Comparison of ENCODE assay signal across 9 mouse cellular contexts in genomic region chr10:94426000-94426920, GRCm38 (mm10).
DNase-seq lines count a peak whose midpoint lies in the region; ATAC-seq lines count a peak whose summit lies in the region.
"Had no signal": no experiment of that assay in that cellular context is flagged by ENCODE, and none has a peak within 500 bp of the region (broad histone marks: within the 10 kb centered on the region; RNA-seq: fewer than 3 reads in every experiment).

No protein-coding gene starts in this region.

- H3K27ac ChIP-seq in intestine, embryonic 15.5 days: no peak overlapping the region; the same call in 1 of the 2 replicates
- H3K27ac ChIP-seq in midbrain, embryonic 10.5 days (replicated peaks): peak overlapping the region; percentile 50

- H3K9ac ChIP-seq in intestine, embryonic 15.5 days: no peak overlapping the region

- H3K4me2 ChIP-seq in intestine, embryonic 15.5 days (replicated peaks): no peak overlapping the region

- no peak overlapping the region for H3K4me3 ChIP-seq in intestine, embryonic 15.5 days (replicated peaks)
- no peak overlapping the region for H3K4me3 ChIP-seq in midbrain, embryonic 10.5 days

- DNase-seq in ovary, adult 18-20 months (ENCODE audit: low spot score): peak; percentile 55
- DNase-seq in ovary, postnatal 10 days (ENCODE audit: low spot score): no peak
- peak; percentile 53 for DNase-seq in embryo, embryonic 11 days
- DNase-seq in left cerebral cortex, postnatal 25 days (ENCODE audit: low spot score in 2 of 2): peak; percentile 64 to 70
- peak; percentile 34 for DNase-seq in midbrain, embryonic 10.5 days (ENCODE audit: low spot score)
- peak; percentile 29 to 49 for DNase-seq in spleen, postnatal 14 days (ENCODE audit: low spot score in 2 of 2)

- no peaks in the 10 kb centered on the region for H3K27me3 ChIP-seq in intestine, embryonic 15.5 days (replicated peaks)
- H3K27me3 ChIP-seq in midbrain, embryonic 10.5 days (ENCODE audit: low read depth, poor library complexity, severe bottlenecking): no peaks in the 10 kb centered on the region
- H3K27me3 ChIP-seq: Patski had no signal

- intact Hi-C loops in left cerebral cortex, postnatal 25 days (cut with DNase I): loop anchor here (2.0 kb wide), 1 partner anchor 89 kb away; no protein-coding TSS in a partner anchor

- peak; percentile 97 for ATAC-seq in granulocyte monocyte progenitor cell, adult 5-6 weeks (replicated peaks; ENCODE audit: poor library complexity, severe bottlenecking)
- ATAC-seq in intestine, embryonic 15.5 days: peak; percentile 83
- ATAC-seq: Patski had no signal

- WGBS in intestine, embryonic 15.5 days: 41% methylated on average over 12 of the region's 12 CpGs
- 69% methylated on average over 12 of the region's 12 CpGs for WGBS in midbrain, embryonic 10.5 days

- no peaks in the 10 kb centered on the region for H3K9me3 ChIP-seq in intestine, embryonic 15.5 days
- no peaks in the 10 kb centered on the region for H3K9me3 ChIP-seq in midbrain, embryonic 10.5 days (replicated peaks)

- H3K36me3 ChIP-seq in intestine, embryonic 15.5 days: no peaks in the 10 kb centered on the region
- H3K36me3 ChIP-seq in midbrain, embryonic 10.5 days: no peaks in the 10 kb centered on the region

- no peaks in the 10 kb centered on the region for H3K4me1 ChIP-seq in intestine, embryonic 15.5 days (replicated peaks)
- peaks cover 8% of the 10 kb centered on the region for H3K4me1 ChIP-seq in midbrain, embryonic 10.5 days
